Mouse (Mus musculus): ENCODE data around the gene Bank1. TPM values are rescaled to one million over a fixed set of nuclear protein-coding genes. Genes with fewer than 3 reads are reported as not detected.

Bank1 gene
- total and polyA plus RNA-seq, 2 experiments from 2014 or later: 0.10 to 0.25 TPM

DNA sequence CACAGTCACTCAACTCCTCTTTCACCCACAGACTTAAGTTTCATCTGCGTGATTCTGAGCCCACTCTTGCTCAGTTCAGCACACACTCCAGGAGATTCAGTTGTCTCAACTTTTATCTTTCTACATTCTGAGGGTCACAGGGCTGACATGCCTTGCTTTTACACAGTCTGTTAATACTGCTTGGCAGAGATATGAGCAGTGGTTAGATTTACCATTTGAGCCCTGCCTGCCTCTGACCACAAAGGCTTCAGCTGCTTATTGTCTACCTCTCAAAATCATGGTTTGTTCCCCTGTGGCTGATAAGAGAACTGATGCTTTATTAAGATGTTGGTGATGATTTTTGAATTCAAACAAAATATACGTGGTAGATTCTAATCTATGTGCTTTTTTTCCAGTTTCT, 264.0 kb downstream of the Bank1 start:
- no peaks in the 10 kb centered on the region for H3K27me3 ChIP-seq (ENCODE audit: insufficient read depth, low read length)
- no peaks in the 10 kb centered on the region for H3K4me1 ChIP-seq (ENCODE audit: insufficient read depth, low read length)
- no peaks in the 10 kb centered on the region for H3K9me3 ChIP-seq (ENCODE audit: low read length)
- no peak for TF ChIP-seq CTCF (IDR thresholded peaks at IDR 0.05; ENCODE audit: low read depth)
- no peak overlapping the region for H3K4me3 ChIP-seq (ENCODE audit: low read length)
- DNase-seq (ENCODE audit: low spot score) (no peak), ATAC-seq (no peak)
- H3K9ac ChIP-seq (replicated peaks; ENCODE audit: low read length): no peak overlapping the region
- no peak overlapping the region for H3K27ac ChIP-seq
- no peak overlapping the region for H3K4me2 ChIP-seq (ENCODE audit: low read depth, low read length)
- 88% methylated on average over 2 of the region's 2 CpGs for WGBS
- no peaks in the 10 kb centered on the region for H3K36me3 ChIP-seq (ENCODE audit: insufficient read depth, low read length)

DNA sequence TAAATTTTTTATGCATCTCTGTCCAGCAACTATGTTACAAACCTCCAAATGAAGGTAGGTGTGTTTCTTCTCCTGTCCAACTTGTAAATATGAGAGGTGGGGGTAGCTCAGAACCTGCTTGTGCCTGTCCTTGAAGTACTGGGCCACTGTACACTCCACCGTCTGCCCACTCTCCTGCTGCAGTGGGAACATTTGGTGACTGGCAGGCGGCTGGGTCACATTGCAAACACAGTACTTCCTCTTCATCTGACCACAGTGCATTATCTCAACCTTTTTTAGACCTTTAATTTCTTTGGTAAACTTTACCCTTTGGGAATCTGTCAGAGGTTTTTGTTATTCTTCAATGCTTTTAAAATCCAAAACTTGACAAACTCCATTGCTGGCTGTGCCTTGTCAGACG, 275.2 kb downstream of the Bank1 start:
- no peaks in the 10 kb centered on the region for H3K9me3 ChIP-seq (ENCODE audit: low read length)
- H3K27ac ChIP-seq: no peak overlapping the region
- WGBS: 87% methylated on average over 3 of the region's 3 CpGs
- no peak for DNase-seq (ENCODE audit: low spot score)
- no peaks in the 10 kb centered on the region for H3K27me3 ChIP-seq (ENCODE audit: insufficient read depth, low read length)
- H3K4me1 ChIP-seq (ENCODE audit: insufficient read depth, low read length): no peaks in the 10 kb centered on the region
- no peak for ATAC-seq
- H3K4me3 ChIP-seq (ENCODE audit: low read length): no peak overlapping the region
- H3K9ac ChIP-seq (replicated peaks; ENCODE audit: low read length): no peak overlapping the region
- H3K4me2 ChIP-seq (ENCODE audit: low read depth, low read length): no peak overlapping the region
- no peaks in the 10 kb centered on the region for H3K36me3 ChIP-seq (ENCODE audit: insufficient read depth, low read length)
- no peak for TF ChIP-seq CTCF (IDR thresholded peaks at IDR 0.05; ENCODE audit: low read depth)

DNA sequence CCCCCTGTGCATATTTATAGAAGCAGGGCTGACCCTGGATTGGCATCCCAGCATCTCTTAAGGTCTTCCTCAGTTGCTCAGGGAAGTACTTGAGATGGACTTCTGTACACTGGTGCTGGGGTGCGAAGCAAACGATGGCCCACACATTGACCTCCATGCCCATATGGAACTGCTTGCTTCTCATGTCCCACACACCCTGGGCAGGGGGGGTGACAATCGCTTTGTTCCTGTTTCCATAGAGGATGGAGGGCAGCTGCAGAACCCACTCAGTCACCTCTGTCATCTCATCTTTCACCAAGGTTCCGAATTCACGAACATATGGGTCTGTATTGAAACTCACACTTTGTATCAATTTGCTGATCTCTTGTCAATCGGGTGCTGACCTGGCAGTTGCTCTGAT, 275.7 kb downstream of the Bank1 start:
- Histone ChIP-seq H3K27me3 (ENCODE audit: insufficient read depth, low read length) (no peaks in the 10 kb centered on the region), H3K9ac (replicated peaks; ENCODE audit: low read length) (no peak overlapping the region), H3K27ac (no peak overlapping the region), H3K9me3 (ENCODE audit: low read length) (no peaks in the 10 kb centered on the region), H3K4me2 (ENCODE audit: low read depth, low read length) (no peak overlapping the region), H3K4me1 (ENCODE audit: insufficient read depth, low read length) (no peaks in the 10 kb centered on the region), H3K36me3 (ENCODE audit: insufficient read depth, low read length) (no peaks in the 10 kb centered on the region), H3K4me3 (ENCODE audit: low read length) (no peak overlapping the region)
- 96% methylated on average over 6 of the region's 6 CpGs for WGBS
- no peak for ATAC-seq
- DNase-seq (ENCODE audit: low spot score): no peak
- TF ChIP-seq CTCF (IDR thresholded peaks at IDR 0.05; ENCODE audit: low read depth): no peak

DNA sequence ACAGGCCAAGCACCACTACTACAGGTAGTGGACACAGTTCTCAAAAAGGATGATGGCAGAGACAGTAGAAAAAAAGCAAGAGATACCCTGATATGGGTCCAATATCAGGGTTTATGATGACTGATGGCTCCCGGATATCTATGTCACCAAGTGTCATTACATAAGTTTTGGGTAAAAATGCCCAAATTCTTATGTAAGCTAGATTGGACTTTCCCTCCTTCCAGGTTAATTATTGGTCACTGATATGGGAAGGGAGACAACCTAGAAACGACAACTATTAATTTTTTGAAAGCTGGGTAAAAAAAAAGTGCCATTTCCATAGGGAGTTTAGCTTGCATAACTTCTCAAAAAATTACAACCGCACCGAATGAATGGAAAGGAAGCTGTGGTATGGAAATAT, 277.8 kb downstream of the Bank1 start:
- Histone ChIP-seq H3K9ac (replicated peaks; ENCODE audit: low read length) (no peak overlapping the region), H3K27ac (no peak overlapping the region), H3K27me3 (ENCODE audit: insufficient read depth, low read length) (no peaks in the 10 kb centered on the region), H3K36me3 (ENCODE audit: insufficient read depth, low read length) (no peaks in the 10 kb centered on the region), H3K4me2 (ENCODE audit: low read depth, low read length) (no peak overlapping the region), H3K9me3 (ENCODE audit: low read length) (no peaks in the 10 kb centered on the region), H3K4me3 (ENCODE audit: low read length) (no peak overlapping the region), H3K4me1 (ENCODE audit: insufficient read depth, low read length) (no peaks in the 10 kb centered on the region)
- TF ChIP-seq CTCF (IDR thresholded peaks at IDR 0.05; ENCODE audit: low read depth): no peak
- DNase-seq (ENCODE audit: low spot score): no peak
- no peak for ATAC-seq
- WGBS: 85% methylated on average over 4 of the region's 4 CpGs

DNA sequence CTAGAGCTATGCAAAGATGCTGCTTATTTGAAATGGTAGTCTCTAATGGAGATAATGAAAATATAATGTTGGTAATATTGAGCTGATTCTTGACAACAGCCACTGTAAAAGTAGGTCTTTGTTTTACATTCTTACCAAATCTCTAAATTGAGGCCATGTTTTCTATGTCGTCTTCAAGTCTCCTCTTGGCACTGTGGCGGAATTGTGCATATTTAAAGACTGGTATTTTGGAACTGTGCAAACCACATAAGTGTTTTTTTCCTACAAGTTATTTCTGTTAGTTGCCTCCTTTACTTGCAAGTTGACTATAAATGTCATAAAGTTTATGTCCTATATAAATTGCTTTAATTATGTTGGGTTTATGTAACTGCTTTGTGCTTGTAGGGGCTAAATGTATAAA, 280.5 kb downstream of the Bank1 start:
- no peak for DNase-seq (ENCODE audit: low spot score)
- no peak overlapping the region for H3K9ac ChIP-seq (replicated peaks; ENCODE audit: low read length)
- no peak overlapping the region for H3K27ac ChIP-seq
- no peaks in the 10 kb centered on the region for H3K9me3 ChIP-seq (ENCODE audit: low read length)
- H3K4me1 ChIP-seq (ENCODE audit: insufficient read depth, low read length): no peaks in the 10 kb centered on the region
- WGBS: 92% methylated on average over 2 of the region's 2 CpGs
- H3K36me3 ChIP-seq (ENCODE audit: insufficient read depth, low read length): no peaks in the 10 kb centered on the region
- no peak overlapping the region for H3K4me3 ChIP-seq (ENCODE audit: low read length)
- ATAC-seq: no peak
- H3K27me3 ChIP-seq (ENCODE audit: insufficient read depth, low read length): no peaks in the 10 kb centered on the region
- no peak for TF ChIP-seq CTCF (IDR thresholded peaks at IDR 0.05; ENCODE audit: low read depth)
- H3K4me2 ChIP-seq (ENCODE audit: low read depth, low read length): no peak overlapping the region

DNA sequence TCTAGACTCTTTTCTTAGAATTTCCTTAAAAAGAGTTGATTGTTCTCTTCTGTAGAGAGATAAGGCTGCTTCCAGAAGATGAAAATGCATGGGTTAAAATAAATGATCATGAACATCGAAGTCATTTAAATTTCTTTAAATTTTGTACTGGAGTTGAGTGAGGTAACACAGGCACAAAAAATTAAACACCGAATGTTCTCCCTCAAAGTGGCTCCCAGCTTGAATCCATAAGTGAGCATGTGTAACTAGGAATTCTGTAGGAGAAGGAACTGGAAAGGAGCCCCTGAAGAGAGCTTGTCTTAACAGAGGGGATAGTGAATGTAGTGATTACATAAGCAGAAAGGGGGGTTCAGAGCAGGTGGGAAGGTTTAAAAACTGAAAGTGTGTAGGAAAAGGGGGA, 285.8 kb downstream of the Bank1 start:
- Histone ChIP-seq H3K4me3 (ENCODE audit: low read length) (no peak overlapping the region), H3K27ac (no peak overlapping the region), H3K9ac (replicated peaks; ENCODE audit: low read length) (no peak overlapping the region), H3K36me3 (ENCODE audit: insufficient read depth, low read length) (no peaks in the 10 kb centered on the region), H3K9me3 (ENCODE audit: low read length) (no peaks in the 10 kb centered on the region), H3K4me1 (ENCODE audit: insufficient read depth, low read length) (no peaks in the 10 kb centered on the region), H3K27me3 (ENCODE audit: insufficient read depth, low read length) (no peaks in the 10 kb centered on the region), H3K4me2 (ENCODE audit: low read depth, low read length) (no peak overlapping the region)
- no peak for TF ChIP-seq CTCF (IDR thresholded peaks at IDR 0.05; ENCODE audit: low read depth)
- ATAC-seq: no peak
- no peak for DNase-seq (ENCODE audit: low spot score)
- 92% methylated on average over 2 of the region's 2 CpGs for WGBS

DNA sequence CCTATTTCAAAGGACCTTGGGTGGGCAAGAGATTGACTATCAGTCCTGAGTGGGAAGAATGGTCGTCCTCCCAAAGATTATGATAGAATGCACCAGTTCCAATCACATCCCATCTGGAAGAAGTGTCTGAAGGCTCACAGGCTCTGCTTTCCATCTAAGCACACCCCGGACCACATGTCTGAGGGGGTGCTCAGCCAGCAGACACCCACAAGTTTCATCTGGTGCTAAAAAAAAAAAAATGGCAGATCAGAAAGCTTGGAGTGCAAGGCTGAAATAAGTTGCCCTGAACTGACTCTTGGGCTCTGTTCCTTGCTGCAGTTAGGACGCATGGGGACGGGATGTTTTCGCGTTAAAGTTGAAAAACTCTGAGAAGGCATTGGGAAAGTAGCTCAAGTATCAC, 286.4 kb downstream of the Bank1 start:
- H3K4me3 ChIP-seq (ENCODE audit: low read length): no peak overlapping the region
- no peaks in the 10 kb centered on the region for H3K4me1 ChIP-seq (ENCODE audit: insufficient read depth, low read length)
- H3K9ac ChIP-seq (replicated peaks; ENCODE audit: low read length): no peak overlapping the region
- no peaks in the 10 kb centered on the region for H3K9me3 ChIP-seq (ENCODE audit: low read length)
- H3K27ac ChIP-seq: no peak overlapping the region
- TF ChIP-seq CTCF (IDR thresholded peaks at IDR 0.05; ENCODE audit: low read depth): no peak
- ATAC-seq: no peak
- 92% methylated on average over 6 of the region's 6 CpGs for whole genome bisulfite sequencing
- H3K4me2 ChIP-seq (ENCODE audit: low read depth, low read length): no peak overlapping the region
- no peak for DNase-seq (ENCODE audit: low spot score)
- no peaks in the 10 kb centered on the region for H3K36me3 ChIP-seq (ENCODE audit: insufficient read depth, low read length)
- H3K27me3 ChIP-seq (ENCODE audit: insufficient read depth, low read length): no peaks in the 10 kb centered on the region

All from hindbrain, postnatal 0 days (tissue).